Mouse (Mus musculus): ENCODE measurements around the gene Tgfb1. TPM values are rescaled to one million over a fixed set of nuclear protein-coding genes. Genes with fewer than 3 reads are reported as not detected.
A peak's percentile ranks its signal among the peaks of the same experiment; 100 is the strongest.

The Tgfb1 gene
- polyA plus RNA-seq, 1 experiment = 125 TPM

DNA sequence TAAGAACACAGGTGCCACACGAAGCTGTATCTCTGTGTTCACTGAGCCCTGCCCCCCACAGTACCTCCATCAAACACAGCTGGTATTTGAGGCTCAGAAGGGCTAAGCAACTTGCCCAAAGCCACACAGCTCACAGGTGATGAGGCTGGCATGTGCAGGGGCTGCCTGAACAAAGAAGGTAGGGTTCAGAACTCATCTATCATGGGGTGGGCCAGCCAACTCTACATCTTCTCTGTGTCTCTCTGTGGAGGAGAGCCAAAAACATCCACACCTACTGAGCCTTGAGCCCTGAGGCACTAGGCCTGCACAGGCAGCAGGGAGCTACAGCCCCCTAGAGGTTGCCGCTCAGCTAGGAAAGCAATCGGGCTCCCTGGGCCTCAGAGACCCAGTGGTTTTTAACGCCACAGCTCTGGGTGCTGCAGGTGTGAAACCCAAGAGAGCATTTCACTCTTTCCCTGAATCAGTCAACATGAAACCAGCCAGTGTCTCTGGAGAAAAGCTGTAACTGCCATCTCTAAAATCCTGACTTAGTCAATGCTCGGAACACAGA is 39.2 kb upstream of the Tgfb1 start:
- Histone ChIP-seq H3K4me3 (ENCODE audit: control insufficient read depth, insufficient read depth, low read length) (no peak overlapping the region), H3K27me3 (ENCODE audit: control insufficient read depth, insufficient read depth, low read length) (no peaks in the 10 kb centered on the region), H3K36me3 (ENCODE audit: control insufficient read depth, insufficient read depth, low read length) (no peaks in the 10 kb centered on the region), H3K27ac (ENCODE audit: control insufficient read depth, insufficient read depth, low read length) (peak overlapping the region; percentile 99), H3K4me1 (replicated peaks; ENCODE audit: control insufficient read depth, insufficient read depth, low read length) (peaks cover 74% of the 10 kb centered on the region)
- TF ChIP-seq POLR2A (IDR thresholded peaks at IDR 0.05; ENCODE audit: control insufficient read depth, extremely low read depth, insufficient read depth, low read length, poor library complexity) (peak; percentile 38; the same call in 1 of the 2 replicates), CTCF (IDR thresholded peaks at IDR 0.05; ENCODE audit: borderline replicate concordance, control insufficient read depth, extremely low read depth, insufficient read depth, low read length, poor library complexity) (peak; percentile 87)
- 4% methylated on average over 5 of the region's 5 CpGs for WGBS
- DNase-seq = peak; percentile 79

GRCm38 (mm10) chr7:25649839-25650238 is 37.0 kb upstream of the Tgfb1 start:
- H3K4me3 ChIP-seq (ENCODE audit: control insufficient read depth, insufficient read depth, low read length) = no peak overlapping the region
- 33% methylated on average over 5 of the region's 5 CpGs for WGBS
- DNase-seq = no peak
- TF ChIP-seq POLR2A (IDR thresholded peaks at IDR 0.05; ENCODE audit: control insufficient read depth, extremely low read depth, insufficient read depth, low read length, poor library complexity) (no peak), CTCF (IDR thresholded peaks at IDR 0.05; ENCODE audit: borderline replicate concordance, control insufficient read depth, extremely low read depth, insufficient read depth, low read length, poor library complexity) (no peak)
- H3K36me3 ChIP-seq (ENCODE audit: control insufficient read depth, insufficient read depth, low read length) = no peaks in the 10 kb centered on the region
- H3K27ac ChIP-seq (ENCODE audit: control insufficient read depth, insufficient read depth, low read length) = peak overlapping the region; percentile 99
- peaks cover 63% of the 10 kb centered on the region for H3K4me1 ChIP-seq (replicated peaks; ENCODE audit: control insufficient read depth, insufficient read depth, low read length)
- H3K27me3 ChIP-seq (ENCODE audit: control insufficient read depth, insufficient read depth, low read length) = no peaks in the 10 kb centered on the region

- Histone ChIP-seq H3K27me3 (ENCODE audit: control insufficient read depth, insufficient read depth, low read length) (no peaks in the 10 kb centered on the region), H3K27ac (ENCODE audit: control insufficient read depth, insufficient read depth, low read length) (peak overlapping the region; percentile 20; the same call in 1 of the 2 replicates)
- peak; percentile 54 for DNase-seq
Measured at GRCm38 (mm10) chr7:25651281-25651680, 35.5 kb upstream of the Tgfb1 start.

DNA sequence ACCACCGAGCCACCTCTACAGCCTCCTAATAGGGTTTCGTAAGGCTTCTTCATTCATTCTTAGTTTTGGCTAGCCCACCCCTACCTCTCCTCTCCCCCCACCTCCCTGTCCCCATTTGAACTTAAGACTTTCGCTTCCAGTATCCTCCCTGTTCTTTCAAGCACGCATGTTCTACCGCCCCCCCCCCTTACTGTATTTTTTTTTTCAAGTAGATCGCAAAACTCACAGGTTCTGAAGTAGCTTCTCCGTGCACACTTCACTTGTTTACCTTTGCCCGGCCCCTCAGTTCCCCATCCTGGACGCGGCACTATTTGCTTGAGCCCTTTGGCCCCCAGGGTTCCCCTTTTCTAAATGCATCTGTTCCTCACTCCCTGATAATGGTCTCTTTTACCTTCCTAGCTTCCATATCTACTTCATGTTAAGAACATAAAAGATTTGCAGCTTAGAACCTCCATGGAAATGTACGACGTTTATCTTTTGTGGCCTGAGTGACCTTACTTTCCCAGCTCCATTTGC is 34.5 kb upstream of the Tgfb1 start:
- Histone ChIP-seq H3K27me3 (ENCODE audit: control insufficient read depth, insufficient read depth, low read length) (no peaks in the 10 kb centered on the region), H3K4me1 (replicated peaks; ENCODE audit: control insufficient read depth, insufficient read depth, low read length) (peaks cover 39% of the 10 kb centered on the region), H3K4me3 (ENCODE audit: control insufficient read depth, insufficient read depth, low read length) (no peak overlapping the region), H3K27ac (ENCODE audit: control insufficient read depth, insufficient read depth, low read length) (no peak overlapping the region), H3K36me3 (ENCODE audit: control insufficient read depth, insufficient read depth, low read length) (no peaks in the 10 kb centered on the region)
- no peak for DNase-seq
- TF ChIP-seq POLR2A (IDR thresholded peaks at IDR 0.05; ENCODE audit: control insufficient read depth, extremely low read depth, insufficient read depth, low read length, poor library complexity) (no peak), CTCF (IDR thresholded peaks at IDR 0.05; ENCODE audit: borderline replicate concordance, control insufficient read depth, extremely low read depth, insufficient read depth, low read length, poor library complexity) (no peak)
- WGBS = 44% methylated on average over 12 of the region's 12 CpGs

More at GRCm38 (mm10) chr7:25651281-25651680, 35.5 kb upstream of the Tgfb1 start:
- no peaks in the 10 kb centered on the region for H3K36me3 ChIP-seq (ENCODE audit: control insufficient read depth, insufficient read depth, low read length)
- WGBS = 17% methylated on average over 8 of the region's 8 CpGs
- H3K4me1 ChIP-seq (replicated peaks; ENCODE audit: control insufficient read depth, insufficient read depth, low read length) = peaks cover 49% of the 10 kb centered on the region
- TF ChIP-seq POLR2A (IDR thresholded peaks at IDR 0.05; ENCODE audit: control insufficient read depth, extremely low read depth, insufficient read depth, low read length, poor library complexity) = no peak
- TF ChIP-seq CTCF (IDR thresholded peaks at IDR 0.05; ENCODE audit: borderline replicate concordance, control insufficient read depth, extremely low read depth, insufficient read depth, low read length, poor library complexity) = no peak
- no peak overlapping the region for H3K4me3 ChIP-seq (ENCODE audit: control insufficient read depth, insufficient read depth, low read length)

- no peak for DNase-seq
- TF ChIP-seq CTCF (IDR thresholded peaks at IDR 0.05; ENCODE audit: borderline replicate concordance, control insufficient read depth, extremely low read depth, insufficient read depth, low read length, poor library complexity) (no peak), POLR2A (IDR thresholded peaks at IDR 0.05; ENCODE audit: control insufficient read depth, extremely low read depth, insufficient read depth, low read length, poor library complexity) (no peak)
- H3K4me1 ChIP-seq (replicated peaks; ENCODE audit: control insufficient read depth, insufficient read depth, low read length) = peaks cover 18% of the 10 kb centered on the region
- no peak overlapping the region for H3K4me3 ChIP-seq (ENCODE audit: control insufficient read depth, insufficient read depth, low read length)
- WGBS = 86% methylated on average over 11 of the region's 11 CpGs
- no peaks in the 10 kb centered on the region for H3K27me3 ChIP-seq (ENCODE audit: control insufficient read depth, insufficient read depth, low read length)
- H3K27ac ChIP-seq (ENCODE audit: control insufficient read depth, insufficient read depth, low read length) = no peak overlapping the region
- H3K36me3 ChIP-seq (ENCODE audit: control insufficient read depth, insufficient read depth, low read length) = no peaks in the 10 kb centered on the region
Measured at GRCm38 (mm10) chr7:25655601-25656428, 31.0 kb upstream of the Tgfb1 start.

- H3K4me1 ChIP-seq (replicated peaks; ENCODE audit: control insufficient read depth, insufficient read depth, low read length) = peaks cover 8% of the 10 kb centered on the region
- DNase-seq = no peak
- TF ChIP-seq POLR2A (IDR thresholded peaks at IDR 0.05; ENCODE audit: control insufficient read depth, extremely low read depth, insufficient read depth, low read length, poor library complexity) (no peak), CTCF (IDR thresholded peaks at IDR 0.05; ENCODE audit: borderline replicate concordance, control insufficient read depth, extremely low read depth, insufficient read depth, low read length, poor library complexity) (no peak)
- no peaks in the 10 kb centered on the region for H3K36me3 ChIP-seq (ENCODE audit: control insufficient read depth, insufficient read depth, low read length)
- peak overlapping the region; percentile 62; the same call in 1 of the 2 replicates for H3K4me3 ChIP-seq (ENCODE audit: control insufficient read depth, insufficient read depth, low read length)
- H3K27me3 ChIP-seq (ENCODE audit: control insufficient read depth, insufficient read depth, low read length) = no peaks in the 10 kb centered on the region
- WGBS = 41% methylated on average over 10 of the region's 10 CpGs
- no peak overlapping the region for H3K27ac ChIP-seq (ENCODE audit: control insufficient read depth, insufficient read depth, low read length)
Measured at GRCm38 (mm10) chr7:25657785-25658184, 29.0 kb upstream of the Tgfb1 start.

Measured in thymus, adult 2 months (tissue).